Mouse (Mus musculus) embryo, embryonic 11.5 days (tissue): ENCODE results near the gene Rmnd5b.
"Not testable (repeated sequence)": the region's sequence is repeated elsewhere in the genome, so short reads cannot be mapped to it uniquely, and the experiment has no call there.

Experiments used
- DNase-seq: peaks from one replicate; pipeline ENCODE4 v3.0.0-alpha.2; 2012; ENCODE audit warnings: low read depth, low spot score

Gene Rmnd5b

GRCm38 (mm10) chr11:51635525-51636322 is at the start of gene Rmnd5b:
Rmnd5b (minus strand) TSS chr11:51635896.
- DNase-seq, result peak; percentile 63

- DNase-seq, result no peak
Observed at GRCm38 (mm10) chr11:51681976-51682374, 46.3 kb upstream of the Rmnd5b start.

DNA sequence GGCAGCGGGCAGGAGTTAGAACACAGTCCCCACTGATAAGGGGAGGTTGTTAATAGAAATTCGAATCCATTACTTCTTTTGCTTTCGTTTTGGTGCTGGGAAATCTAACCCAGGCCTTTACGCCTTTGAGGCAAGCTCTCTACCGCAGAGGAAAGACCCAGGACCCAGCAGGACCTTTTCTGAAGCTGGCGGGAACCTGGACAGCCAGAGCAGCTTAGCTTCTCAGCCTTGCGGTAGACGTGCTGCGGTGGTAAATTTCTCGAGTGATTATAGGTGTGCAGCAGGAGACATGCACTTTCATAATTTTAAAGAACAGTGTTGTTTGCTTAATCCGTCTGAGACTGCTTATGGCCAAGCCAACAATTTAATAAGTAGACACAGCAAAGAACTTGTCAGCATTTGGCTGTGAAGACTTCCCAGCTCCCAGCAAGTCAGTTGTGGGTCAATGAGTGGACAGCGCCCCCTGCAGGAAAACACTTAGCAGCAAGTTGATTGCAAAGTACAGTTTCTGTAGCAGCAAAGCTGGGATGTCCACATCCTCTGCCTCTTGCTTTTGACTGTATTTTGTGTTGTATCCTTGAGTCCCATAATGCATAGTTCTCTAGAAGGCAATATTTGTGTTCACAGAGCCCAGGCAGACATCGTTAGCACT is 45.8 kb upstream of the Rmnd5b start:
- DNase-seq, result peak; percentile 69

DNA sequence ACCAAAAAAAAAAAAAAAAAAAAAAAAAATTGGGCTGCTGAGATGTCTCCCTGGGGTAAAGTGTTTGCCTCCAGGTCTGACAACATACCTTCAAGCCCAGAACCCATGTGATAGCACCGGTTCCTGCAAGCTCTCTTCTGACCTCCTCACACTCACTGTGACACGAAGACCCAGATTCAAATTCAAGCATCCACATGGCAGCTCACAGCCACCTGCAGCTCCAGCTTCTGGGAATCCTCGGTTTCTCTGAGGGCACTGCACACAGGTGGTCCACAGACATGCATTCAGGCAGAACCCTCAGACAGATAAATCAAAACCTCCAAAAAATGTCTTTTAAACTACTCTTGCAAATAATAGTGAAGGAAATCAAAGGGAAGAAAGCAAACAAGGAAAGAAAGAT is 43.8 kb upstream of the Rmnd5b start:
- no peak for DNase-seq

- no peak for DNase-seq
Observed at GRCm38 (mm10) chr11:51677737-51678418, 42.2 kb upstream of the Rmnd5b start.

- no peak for DNase-seq
Observed at GRCm38 (mm10) chr11:51675386-51675785, 39.7 kb upstream of the Rmnd5b start.

DNA sequence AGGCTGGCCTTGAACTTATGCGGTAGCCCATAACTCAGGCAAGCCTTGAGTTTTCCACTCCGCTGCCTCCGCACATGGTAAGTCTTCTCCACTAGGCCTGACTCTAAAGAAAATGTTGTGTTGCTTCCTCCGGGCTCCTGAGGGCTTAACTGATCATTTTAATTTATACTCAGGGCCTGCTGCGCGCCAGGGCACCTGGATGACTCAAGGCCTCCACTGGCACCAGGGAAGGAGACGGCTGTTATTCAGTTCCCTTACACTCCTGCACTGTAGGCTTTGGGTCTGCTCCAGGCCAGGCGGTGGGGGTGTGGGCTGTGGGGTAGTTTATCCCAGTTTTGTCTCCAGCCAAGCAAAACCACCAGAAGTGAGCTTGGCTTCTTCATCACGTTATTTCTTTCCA is 37.6 kb upstream of the Rmnd5b start:
- DNase-seq, result no peak

- no peak for DNase-seq
Observed at GRCm38 (mm10) chr11:51671376-51671775, 35.7 kb upstream of the Rmnd5b start.

DNA sequence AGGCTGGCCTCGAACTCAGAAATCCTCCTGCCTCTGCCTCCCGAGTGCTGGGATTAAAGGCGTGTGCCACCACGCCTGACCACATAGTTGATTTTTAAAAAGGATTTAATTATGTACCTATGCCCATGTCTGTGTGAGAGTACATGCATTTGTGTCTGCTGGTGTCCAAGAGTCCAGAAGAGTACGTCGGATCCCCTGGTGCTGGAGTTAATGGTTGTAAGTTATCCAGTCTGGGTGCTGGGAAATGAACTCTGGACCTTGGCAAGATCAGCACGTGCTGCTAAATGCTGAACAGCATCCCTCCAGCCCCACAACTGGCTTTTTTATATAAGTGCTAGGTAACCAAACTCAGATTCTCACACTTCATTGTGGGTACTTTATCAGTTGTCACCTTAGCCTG is 35.1 kb upstream of the Rmnd5b start:
- DNase-seq, result no peak

DNA sequence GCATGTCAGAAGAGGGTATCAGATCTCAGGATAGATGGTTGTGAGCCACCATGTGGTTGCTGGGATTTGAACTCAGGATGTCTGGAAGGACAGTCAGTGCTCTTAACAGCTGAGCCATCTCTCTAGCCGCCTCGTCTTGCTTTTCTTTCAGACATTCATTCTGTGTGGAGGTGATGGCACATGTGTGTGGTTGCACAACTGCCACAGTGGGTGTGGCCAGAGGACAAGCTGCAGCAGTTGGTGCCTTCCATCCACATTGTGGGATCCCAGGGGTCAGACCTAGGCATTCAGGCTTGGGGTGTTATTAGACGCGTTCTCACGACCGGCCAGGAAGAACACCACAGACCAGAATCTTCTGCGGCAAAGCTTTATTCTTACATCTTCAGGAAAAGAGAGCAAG is 29.1 kb upstream of the Rmnd5b start:
- not testable (repeated sequence) for DNase-seq

DNA sequence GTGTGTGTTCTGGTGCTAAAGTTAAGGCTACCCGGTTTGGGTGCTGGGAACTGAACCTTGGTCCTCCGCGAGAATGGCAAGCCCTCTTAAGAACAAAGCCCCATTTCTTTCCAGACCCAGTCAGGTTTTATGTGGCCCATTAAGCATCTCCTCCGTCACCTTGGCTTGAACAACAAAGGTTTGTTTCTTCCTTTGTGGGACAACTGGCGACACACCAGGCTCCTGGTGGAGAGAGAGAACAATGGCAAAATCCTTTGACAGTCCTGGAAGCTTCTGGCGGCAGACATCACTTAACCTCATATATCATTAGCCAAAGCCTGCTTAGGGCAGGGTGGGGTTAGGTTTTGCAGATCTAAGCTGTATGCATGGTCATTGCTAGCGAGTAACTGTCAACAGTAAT is 26.9 kb upstream of the Rmnd5b start:
- DNase-seq, result no peak

GRCm38 (mm10) chr11:51661867-51662365 is 26.2 kb upstream of the Rmnd5b start:
- no peak for DNase-seq

GRCm38 (mm10) chr11:51658705-51659104 is 23.0 kb upstream of the Rmnd5b start:
- DNase-seq, result no peak

DNA sequence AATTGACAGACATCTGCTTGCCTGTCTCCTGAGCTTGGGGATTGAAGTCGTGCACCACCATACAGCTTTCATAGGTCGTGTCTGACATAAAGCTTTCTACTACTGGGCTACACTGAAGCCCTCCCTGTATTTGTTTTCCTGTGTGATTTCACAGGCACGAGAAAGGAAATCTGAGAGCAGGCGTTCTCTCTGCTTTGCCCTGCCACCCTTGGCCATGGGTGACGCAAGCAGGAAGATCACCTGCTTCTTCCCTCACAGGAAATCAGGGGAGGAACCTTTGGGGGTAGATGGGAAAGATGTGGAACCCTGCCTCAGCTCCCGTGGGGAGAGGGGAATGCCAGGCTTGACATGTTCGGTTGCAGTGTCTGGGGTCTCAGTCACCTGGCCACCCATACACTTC is 22.6 kb upstream of the Rmnd5b start:
- no peak for DNase-seq

DNA sequence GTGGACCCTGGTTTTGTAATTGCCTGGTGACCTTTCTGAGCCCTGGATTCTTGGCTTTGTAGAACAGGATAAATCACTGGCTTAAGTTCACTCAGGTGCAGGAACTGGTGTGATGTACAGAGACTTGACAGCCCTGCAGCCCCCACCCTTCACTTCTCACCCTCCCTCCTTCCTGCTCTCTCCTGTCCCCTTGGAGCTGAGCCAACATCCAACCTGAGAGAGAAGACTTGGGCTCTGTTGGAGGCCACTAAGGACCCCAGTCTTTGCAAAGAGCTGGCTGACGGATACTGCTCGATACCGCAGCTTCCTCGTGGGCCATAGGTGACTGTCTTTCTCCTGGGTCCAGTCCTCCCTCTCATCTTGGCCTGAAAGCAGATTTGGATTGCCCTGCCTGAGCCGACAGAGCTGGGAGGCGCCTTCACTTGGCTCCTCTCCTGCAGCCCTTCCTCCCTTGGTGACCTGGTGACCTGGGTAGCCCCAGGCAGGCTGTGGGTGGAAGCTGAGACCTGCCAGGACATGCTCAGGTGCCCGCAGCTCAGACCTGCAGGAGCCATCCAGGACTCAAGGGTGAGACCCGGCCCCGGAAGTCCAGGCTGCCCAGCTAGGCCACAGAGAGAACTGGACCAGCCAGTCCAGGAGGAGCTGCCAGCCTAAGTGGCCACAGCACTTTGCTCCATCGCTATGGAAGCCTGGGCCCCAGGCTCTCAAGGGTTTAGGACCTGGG is 21.3 kb upstream of the Rmnd5b start:
- no peak for DNase-seq

DNA sequence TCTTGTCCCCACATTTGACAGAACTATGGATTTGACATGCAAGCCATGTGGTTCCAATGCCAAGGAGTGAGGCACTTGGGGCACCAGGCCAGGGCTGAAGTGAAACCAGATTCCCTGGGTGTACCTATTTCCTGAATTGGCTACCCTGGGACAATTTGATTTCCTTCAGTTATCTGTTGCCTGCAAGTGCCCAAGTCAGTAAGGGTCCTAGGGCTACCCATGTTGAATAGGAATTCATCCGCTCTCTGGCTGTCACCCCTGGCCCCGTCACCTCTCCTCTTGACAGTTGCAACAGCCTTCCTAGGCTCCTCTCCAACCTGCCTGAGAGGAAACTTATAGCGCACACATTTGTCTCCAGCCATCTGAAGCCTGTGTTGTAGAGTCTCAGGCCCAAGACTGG is 19.2 kb upstream of the Rmnd5b start:
- no peak for DNase-seq

- DNase-seq, result no peak
Observed at GRCm38 (mm10) chr11:51653736-51654135, 18.0 kb upstream of the Rmnd5b start.

- no peak for DNase-seq
Observed at GRCm38 (mm10) chr11:51652889-51653418, 17.3 kb upstream of the Rmnd5b start.

GRCm38 (mm10) chr11:51650691-51651515 is 15.2 kb upstream of the Rmnd5b start, which contains the start of the genes N4bp3 and D930048N14Rik:
N4bp3 (minus strand) TSS chr11:51650842.
D930048N14Rik (plus strand) TSS chr11:51650954.
- peak; percentile 47 for DNase-seq

GRCm38 (mm10) chr11:51650261-51650660 is 14.6 kb upstream of the Rmnd5b start:
- no peak for DNase-seq

DNA sequence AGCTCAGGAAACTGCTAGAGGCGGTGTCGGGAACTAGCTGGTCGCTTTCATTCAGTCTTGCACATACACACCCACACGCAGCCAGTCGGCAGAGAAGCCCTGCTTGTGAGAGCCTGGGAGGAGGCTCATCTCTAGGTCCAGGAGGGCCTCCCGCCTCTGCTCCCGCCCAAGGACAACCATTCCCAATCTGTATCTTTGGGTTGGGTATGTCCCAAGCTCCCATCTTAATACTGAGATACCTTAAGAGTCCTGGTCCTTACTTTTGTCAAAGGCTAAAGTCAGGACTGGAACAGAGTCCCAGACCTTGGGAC is 14.1 kb upstream of the Rmnd5b start:
- DNase-seq, result no peak
